Mouse (Mus musculus) ovary, adult 18-20 months (tissue): ENCODE data around the gene Arel1.

Source experiments
- DNase-seq: peaks from one replicate; pipeline ENCODE4 v3.0.0; 2022; ENCODE audit warnings: low spot score, mixed read lengths

The Arel1 gene

GRCm38 (mm10) chr12:84970428-84971096 lies at the start of gene Arel1, which contains the start of gene Fcf1:
Gene Arel1 (minus strand): TSS chr12:84970900.
Gene Fcf1 (plus strand): TSS chr12:84970897.
- peak; percentile 77 for DNase-seq

GRCm38 (mm10) chr12:85012185-85012584 lies 41.5 kb upstream of the Arel1 start:
- DNase-seq: no peak

- no peak for DNase-seq
These were observed 39.8 kb upstream of the Arel1 start for GRCm38 (mm10) chr12:85010541-85010940.

GRCm38 (mm10) chr12:85009776-85010175 lies 39.1 kb upstream of the Arel1 start:
- no peak for DNase-seq

GRCm38 (mm10) chr12:85007021-85007420 lies 36.3 kb upstream of the Arel1 start:
- DNase-seq: no peak

GRCm38 (mm10) chr12:85006206-85006605 lies 35.5 kb upstream of the Arel1 start:
- DNase-seq: no peak

- DNase-seq: no peak
These were observed 28.4 kb upstream of the Arel1 start for GRCm38 (mm10) chr12:84999053-84999452.

GRCm38 (mm10) chr12:84996501-84997398 lies 26.1 kb upstream of the Arel1 start:
- DNase-seq: peak; percentile 20

GRCm38 (mm10) chr12:84996083-84996496 lies 25.4 kb upstream of the Arel1 start, which contains the start of gene Ylpm1:
Gene Ylpm1 (plus strand): TSS chr12:84996321.
- peak; percentile 96 for DNase-seq

GRCm38 (mm10) chr12:84995112-84995761 lies 24.5 kb upstream of the Arel1 start:
- DNase-seq: no peak

- no peak for DNase-seq
These were observed 18.8 kb upstream of the Arel1 start for GRCm38 (mm10) chr12:84989456-84989855.

GRCm38 (mm10) chr12:84979264-84979862 lies 8.7 kb upstream of the Arel1 start:
- no peak for DNase-seq

- DNase-seq: no peak
These were observed 858 bp downstream of the Arel1 start for GRCm38 (mm10) chr12:84969656-84970427.

- DNase-seq: no peak
These were observed 1.7 kb downstream of the Arel1 start for GRCm38 (mm10) chr12:84968831-84969655.

GRCm38 (mm10) chr12:84962606-84963005 lies 8.1 kb downstream of the Arel1 start:
- no peak for DNase-seq

- DNase-seq: no peak
These were observed 11.8 kb downstream of the Arel1 start for GRCm38 (mm10) chr12:84958794-84959356.

GRCm38 (mm10) chr12:84956317-84956716 lies 14.4 kb downstream of the Arel1 start:
- no peak for DNase-seq

- DNase-seq: no peak
These were observed 18.3 kb downstream of the Arel1 start for GRCm38 (mm10) chr12:84952351-84952750.

- DNase-seq: no peak
These were observed 19.2 kb downstream of the Arel1 start for GRCm38 (mm10) chr12:84951531-84951930.

- DNase-seq: no peak
These were observed 19.9 kb downstream of the Arel1 start for GRCm38 (mm10) chr12:84950763-84951162.
